Mouse (Mus musculus) heart, postnatal 14 days (tissue): ENCODE results near the gene Mks1. TPM values are rescaled to one million over a fixed set of nuclear protein-coding genes. Genes with fewer than 3 reads are reported as not detected.
"Not testable (repeated sequence)": the region's sequence is repeated elsewhere in the genome, so short reads cannot be mapped to it uniquely, and the experiment has no call there.

Experiments
- DNase-seq, 2 experiments: peaks; one replicate each; pipeline ENCODE4 v3.0.0; 2021 to 2022
- intact Hi-C: fragments of 180-260 bp; cut with DNase I; formaldehyde crosslinking; loops from one replicate; pipeline ENCODE4 v1.15.1; 2025
- long read RNA-seq, 2 experiments: library from polyadenylated mRNA; stranded (forward); transcript quantifications; one replicate each; pipeline ENCODE4 v2.0.0; 2021
- total RNA-seq, 2 experiments: library from RNA; stranded (reverse); gene quantifications; 2 replicates each; pipeline ENCODE4 v1.2.3; 2021

Mks1 gene
- total RNA-seq, result 1 to 10 TPM; 2.1 to 2.9 TPM
- long read RNA-seq, experiment 1, partial matches to known transcripts, result 0 of 3 reads
- long read RNA-seq, experiment 1, other reads (novel, unspliced or antisense), result 0 of 3 reads
- long read RNA-seq, experiment 2, transcript Mks1-201 (18 exons, 2,499 nt), result major isoform, 6 of 7 reads
- long read RNA-seq, experiment 2, partial matches to known transcripts, result 0 of 7 reads
- long read RNA-seq, experiment 2, other reads (novel, unspliced or antisense), result 1 of 7 reads

DNA sequence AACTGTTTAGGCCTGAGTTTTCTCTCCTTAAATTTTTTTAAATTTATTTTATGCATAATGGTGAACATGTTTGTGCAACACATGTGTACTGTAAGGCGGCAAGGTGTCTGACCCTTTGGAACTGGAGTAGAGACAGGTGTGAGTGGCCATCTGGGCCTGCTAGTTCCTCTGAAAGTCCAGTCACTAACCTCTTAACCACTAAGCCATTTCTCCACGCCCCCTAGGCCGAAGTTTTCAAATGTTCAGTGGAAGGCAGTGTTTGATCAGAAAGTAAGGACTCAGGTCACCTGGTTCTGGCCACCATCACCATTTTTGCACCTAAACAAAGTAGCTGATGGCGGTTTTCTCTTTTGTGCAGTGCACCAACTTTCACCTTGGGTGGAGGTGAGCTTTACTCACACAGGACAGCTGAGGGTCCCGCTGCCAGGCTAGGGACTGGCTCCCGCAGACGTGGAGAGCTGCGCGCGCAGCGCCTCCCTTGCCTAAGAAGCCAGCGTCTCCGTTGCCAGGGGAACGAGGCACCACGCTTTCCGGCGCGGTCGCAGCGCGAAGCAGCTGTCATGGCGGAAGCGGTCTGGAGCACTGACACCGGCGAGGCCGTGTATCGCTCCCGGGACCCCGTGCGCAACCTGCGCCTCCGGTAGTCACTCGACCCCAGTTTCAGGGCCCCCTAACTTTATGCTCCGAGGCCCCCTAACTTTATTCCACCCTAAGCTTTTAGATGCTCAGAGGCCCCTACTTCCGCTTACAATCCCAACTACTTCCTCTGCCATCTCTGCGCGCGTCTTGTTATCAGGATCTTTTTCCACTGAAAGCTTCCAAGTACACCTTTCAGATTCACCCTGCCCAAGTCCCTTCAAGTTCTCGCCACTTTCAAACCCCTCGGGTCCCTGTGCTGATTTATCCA is at the start of gene Mks1:
Gene Mks1 (plus strand): TSS at position 526 of the 907 bp plus-strand sequence.
- peak; percentile 86 to 92 for DNase-seq
- intact Hi-C loops, result no loop called here

GRCm38 (mm10) chr11:87805448-87805847 is 47.6 kb upstream of the Mks1 start:
- peak in 1 of 2 experiments; percentile 32 for DNase-seq

GRCm38 (mm10) chr11:87807433-87807832 is 45.6 kb upstream of the Mks1 start:
- DNase-seq, result no peak
- intact Hi-C loops, result no loop called here

More at GRCm38 (mm10) chr11:87805448-87805847, 47.6 kb upstream of the Mks1 start:
- intact Hi-C loops, result no loop called here

DNA sequence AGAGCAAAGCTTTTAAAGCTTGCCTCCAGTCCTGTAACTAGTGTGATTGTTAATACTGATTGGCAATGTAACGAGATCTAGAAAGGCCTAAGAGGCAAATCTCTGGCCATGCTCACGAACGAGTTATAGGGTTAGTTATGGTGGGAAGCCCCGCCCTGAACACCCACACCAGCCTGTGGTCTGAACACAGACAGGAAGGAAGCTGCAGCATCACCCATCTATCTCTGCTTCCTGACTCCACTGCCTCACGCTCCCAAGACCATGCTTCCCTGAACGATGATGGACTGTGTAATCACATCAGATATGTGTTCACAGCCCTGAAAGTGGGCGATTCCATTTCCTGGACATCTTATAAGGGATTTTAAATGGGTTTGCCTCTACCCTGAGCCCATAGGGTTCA is 44.8 kb upstream of the Mks1 start:
- intact Hi-C loops, result no loop called here
- DNase-seq, result no peak

GRCm38 (mm10) chr11:87811396-87811795 is 41.6 kb upstream of the Mks1 start:
- DNase-seq, result no peak

DNA sequence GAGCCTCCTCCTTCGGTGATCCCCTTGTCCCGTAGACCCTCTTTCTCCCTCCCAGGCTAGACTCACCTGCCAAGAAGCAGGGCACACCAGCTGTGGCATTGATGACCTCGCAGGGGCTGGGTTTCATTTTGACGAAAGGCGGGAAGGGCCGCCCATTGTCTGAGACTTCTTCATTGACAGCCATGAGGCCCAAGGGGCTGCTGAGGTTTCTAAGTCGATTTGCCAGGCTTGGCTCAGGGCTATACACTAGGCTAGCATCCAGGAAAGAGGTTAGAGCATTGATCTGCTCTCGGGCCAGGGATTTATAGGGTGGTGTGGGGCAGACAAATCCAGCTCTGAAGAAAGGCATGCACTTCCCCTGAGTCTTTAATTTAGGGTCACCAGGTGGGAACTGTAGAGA is 38.2 kb upstream of the Mks1 start:
- no peak for DNase-seq
- intact Hi-C loops, result no loop called here

More at GRCm38 (mm10) chr11:87811396-87811795, 41.6 kb upstream of the Mks1 start:
- intact Hi-C loops, result no loop called here

GRCm38 (mm10) chr11:87816707-87817442 is 36.1 kb upstream of the Mks1 start:
- intact Hi-C loops, result loop anchor here (1.0 kb wide), 1 partner anchor 155 kb away; the partner anchor contains the start of gene Rnf43
- DNase-seq, result peak; percentile 31 to 51

- intact Hi-C loops, result loop anchor here (1.0 kb wide), 1 partner anchor 155 kb away; the partner anchor contains the start of gene Rnf43
- no peak for DNase-seq
Observed at GRCm38 (mm10) chr11:87817443-87817773, 35.6 kb upstream of the Mks1 start.

GRCm38 (mm10) chr11:87821502-87821901 is 31.5 kb upstream of the Mks1 start:
- DNase-seq, result no peak
- intact Hi-C loops, result no loop called here

- DNase-seq, result no peak
- intact Hi-C loops, result no loop called here
Observed at GRCm38 (mm10) chr11:87828239-87828900, 24.6 kb upstream of the Mks1 start, which contains the start of gene Lpo. Gene Lpo, minus strand, starts transcription at chr11:87828289.

GRCm38 (mm10) chr11:87840676-87841075 is 12.3 kb upstream of the Mks1 start:
- DNase-seq, result no peak

GRCm38 (mm10) chr11:87841436-87841835 is 11.6 kb upstream of the Mks1 start:
- intact Hi-C loops, result no loop called here

More at GRCm38 (mm10) chr11:87840676-87841075, 12.3 kb upstream of the Mks1 start:
- intact Hi-C loops, result no loop called here

GRCm38 (mm10) chr11:87846968-87847600 is 5.9 kb upstream of the Mks1 start:
- no peak for DNase-seq
- intact Hi-C loops, result no loop called here

More at GRCm38 (mm10) chr11:87841436-87841835, 11.6 kb upstream of the Mks1 start:
- DNase-seq, result no peak

- intact Hi-C loops, result no loop called here
- no peak for DNase-seq
Observed at GRCm38 (mm10) chr11:87847884-87848283, 5.1 kb upstream of the Mks1 start.

DNA sequence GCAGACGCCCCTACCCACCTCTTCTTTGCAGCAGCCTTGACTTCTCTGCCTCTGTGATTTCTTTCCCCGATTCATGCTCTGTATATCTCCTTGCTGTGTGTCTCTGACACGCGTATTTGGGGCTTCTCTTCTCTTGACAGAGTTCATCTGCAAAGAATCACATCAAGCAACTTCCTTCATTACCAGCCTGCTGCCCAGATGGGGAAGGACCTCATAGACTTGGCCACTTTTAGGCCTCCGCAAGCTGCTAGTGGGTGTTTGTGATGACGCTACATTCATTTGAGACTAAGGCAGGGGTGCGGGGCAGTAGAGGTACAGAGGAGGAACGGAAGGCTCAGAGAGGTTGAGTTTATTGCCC is 561 bp downstream of the Mks1 start:
- intact Hi-C loops, result no loop called here
- DNase-seq, result no peak

DNA sequence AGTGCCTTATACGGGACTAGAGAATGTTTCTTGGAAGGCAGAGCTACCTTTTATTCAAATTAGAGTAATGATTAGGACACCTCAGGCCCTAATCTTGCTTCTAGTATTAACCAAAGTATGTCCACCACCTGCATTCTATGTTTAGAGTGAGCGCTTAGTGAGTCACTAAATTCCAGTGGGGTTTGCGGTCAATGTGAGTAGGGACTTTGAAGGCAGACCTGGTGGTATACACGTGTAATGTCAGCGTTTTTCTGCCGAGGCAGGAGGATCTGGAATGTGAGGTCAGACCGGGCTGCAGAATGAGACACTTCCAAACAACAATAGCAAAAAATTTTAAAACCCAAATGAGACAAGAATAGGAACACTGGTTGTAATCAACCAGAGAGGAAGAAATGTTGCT is 1.5 kb downstream of the Mks1 start:
- intact Hi-C loops, result no loop called here
- DNase-seq, result no peak

DNA sequence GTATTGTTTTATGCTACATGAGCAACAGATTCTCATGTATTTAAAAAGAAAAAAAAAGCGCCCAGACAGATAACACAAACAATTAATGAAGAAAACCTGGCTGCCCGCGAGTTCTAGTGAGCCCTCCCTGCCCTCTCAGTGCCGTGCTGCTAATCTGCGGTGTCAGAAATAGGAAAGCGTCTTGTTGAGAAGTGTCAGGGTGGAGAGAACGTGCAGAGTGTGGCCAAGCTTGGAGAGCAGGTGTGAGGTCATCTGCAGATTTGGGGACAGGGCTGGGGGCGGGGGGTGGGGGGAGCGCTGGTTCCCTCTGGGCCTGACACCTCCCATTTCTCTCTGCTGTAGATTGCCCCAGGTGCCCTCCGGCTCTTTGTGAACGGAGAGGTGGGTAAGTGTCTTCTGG is 6.3 kb downstream of the Mks1 start:
- DNase-seq, result no peak
- intact Hi-C loops, result no loop called here

DNA sequence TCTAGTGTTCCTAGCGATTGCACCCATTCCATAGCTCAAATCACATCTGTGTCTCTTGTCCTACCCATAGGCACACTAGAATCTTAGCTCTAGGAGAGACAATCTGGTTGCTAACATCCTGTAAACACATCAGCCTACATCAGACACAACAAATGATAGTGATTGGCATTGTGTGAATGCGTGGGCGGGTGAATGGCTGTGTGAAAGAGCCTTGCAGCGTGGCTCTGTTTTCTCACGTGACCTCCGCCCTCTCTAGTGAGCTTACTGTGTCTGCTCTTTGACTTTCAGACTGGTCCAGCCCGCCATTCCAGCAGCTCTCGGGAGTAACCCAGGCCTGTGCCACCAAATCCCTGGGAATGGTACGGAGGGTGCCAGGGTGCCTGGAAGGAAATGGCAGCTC is 7.4 kb downstream of the Mks1 start:
- DNase-seq, result no peak
- intact Hi-C loops, result no loop called here

GRCm38 (mm10) chr11:87862805-87863204 is 9.8 kb downstream of the Mks1 start:
- peak; percentile 16 to 25 for DNase-seq
- intact Hi-C loops, result no loop called here

DNA sequence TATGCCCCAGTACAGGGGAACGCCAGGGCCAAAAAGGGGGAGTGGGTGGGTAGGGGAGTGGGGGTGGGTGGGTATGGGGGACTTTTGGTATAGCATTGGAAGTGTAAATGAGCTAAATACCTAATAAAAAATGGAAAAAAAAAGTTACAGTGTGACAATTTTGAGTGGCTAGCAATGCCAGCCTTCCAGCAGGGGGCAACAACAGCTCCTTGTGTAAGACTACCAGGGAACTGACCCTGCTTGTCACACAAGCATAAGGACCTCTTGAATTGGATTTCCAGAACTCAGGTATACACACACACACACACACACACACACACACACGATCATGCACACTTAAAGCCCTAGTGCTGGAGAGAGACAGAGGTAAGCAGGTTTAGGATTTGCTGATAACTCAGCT is 13.9 kb downstream of the Mks1 start:
- intact Hi-C loops, DNase-seq: not testable (repeated sequence)
